Mouse (Mus musculus): ENCODE measurements around the gene P3h4.

P3h4 gene

GRCm38 (mm10) chr11:100408835-100409462, 5.7 kb downstream of the P3h4 start:
- no peak for DNase-seq (ENCODE audit: low spot score)

DNA sequence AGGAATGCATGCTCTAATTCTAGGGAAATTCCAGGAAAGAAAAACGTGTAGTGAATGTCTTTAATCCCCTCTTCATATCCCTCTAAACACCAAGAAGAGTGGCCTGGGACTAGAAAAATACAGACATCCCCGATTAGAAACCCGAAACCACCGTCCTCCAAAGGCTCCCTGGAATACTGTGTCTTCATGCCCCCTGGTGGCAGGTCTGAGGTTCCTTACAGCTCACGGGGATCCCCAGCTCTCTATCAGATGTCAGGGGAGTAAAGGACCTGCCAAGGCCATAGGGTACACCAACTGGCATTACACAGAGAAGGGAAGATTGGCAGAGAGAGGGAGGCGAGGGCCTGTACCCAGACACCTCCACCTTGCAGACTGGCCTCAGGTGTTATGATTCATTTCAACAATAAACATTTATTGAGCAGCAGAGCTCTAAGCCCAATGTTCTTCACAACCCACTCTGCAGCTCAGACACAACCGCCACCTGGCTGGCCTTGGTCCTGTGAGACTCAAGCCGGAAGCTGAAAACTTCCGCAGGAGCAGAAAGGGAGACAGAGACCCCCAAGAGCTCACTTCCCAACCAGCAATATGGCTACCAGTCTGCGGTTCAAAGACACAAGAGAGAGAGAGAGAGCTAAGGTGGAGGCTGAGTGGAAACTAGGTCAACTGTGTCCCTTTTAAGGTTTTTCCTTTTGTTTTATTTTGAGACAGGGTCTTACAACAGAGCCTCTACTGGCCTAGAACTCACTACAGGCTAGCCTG, 6.4 kb downstream of the P3h4 start:
- DNase-seq (ENCODE audit: low spot score): peak; percentile 83

- no peak for DNase-seq (ENCODE audit: low spot score)
Measured at GRCm38 (mm10) chr11:100406995-100407705, 7.5 kb downstream of the P3h4 start.

GRCm38 (mm10) chr11:100406273-100406672, 8.4 kb downstream of the P3h4 start:
- DNase-seq (ENCODE audit: low spot score): no peak

GRCm38 (mm10) chr11:100404456-100405074, 10.1 kb downstream of the P3h4 start:
- no peak for DNase-seq (ENCODE audit: low spot score)

DNA sequence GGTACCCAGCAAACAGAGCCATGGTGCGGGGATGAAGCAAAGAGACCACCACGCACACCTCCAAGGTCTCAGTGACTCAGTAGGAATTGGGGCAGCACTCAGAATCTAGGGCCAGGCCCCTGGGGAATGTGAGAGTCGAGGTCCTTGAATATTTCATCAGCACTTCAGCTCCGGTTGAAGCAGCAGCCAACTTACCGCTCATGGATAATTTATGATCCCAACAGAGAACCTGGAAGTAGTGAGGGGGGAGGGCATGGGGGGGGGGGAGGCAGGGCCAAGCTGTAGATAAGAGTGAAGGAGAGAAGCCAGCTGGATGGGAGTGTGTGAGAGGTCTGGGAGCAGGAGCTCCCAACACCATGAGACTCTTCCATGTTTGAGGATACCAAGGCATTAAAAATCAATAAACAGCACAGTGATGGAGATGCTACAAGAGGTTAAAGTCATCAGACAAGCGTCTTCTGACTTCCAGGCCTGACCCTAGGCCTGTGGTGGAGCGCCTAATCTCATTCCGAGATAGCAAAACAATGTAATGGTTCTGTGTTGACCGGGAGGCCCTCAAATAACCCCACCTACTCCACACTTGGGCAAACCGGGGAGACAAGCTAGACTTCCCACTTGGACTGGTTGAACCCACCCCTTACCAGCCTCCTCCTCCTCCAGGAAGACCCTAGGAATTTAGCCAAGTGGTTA, 11.0 kb downstream of the P3h4 start:
- no peak for DNase-seq (ENCODE audit: low spot score)

DNA sequence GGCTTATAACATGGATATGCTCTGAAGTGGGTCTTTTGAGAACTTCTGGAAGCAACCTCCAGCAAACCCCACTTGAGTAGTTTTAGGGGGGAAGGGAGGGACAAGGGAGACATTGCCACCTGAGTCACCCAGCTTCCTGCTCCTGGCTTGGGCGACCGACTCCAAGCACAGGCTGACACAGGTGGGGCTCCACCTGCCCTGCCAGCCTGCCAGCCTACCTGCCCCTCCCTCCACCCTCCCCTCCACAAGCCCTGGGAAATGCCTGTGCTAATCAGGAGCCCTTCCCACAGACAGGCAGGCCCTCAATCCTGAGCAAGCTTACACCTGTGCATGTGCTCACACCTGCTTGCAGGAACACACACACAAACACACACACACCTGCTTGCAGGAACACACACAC, 12.0 kb downstream of the P3h4 start:
- no peak for DNase-seq (ENCODE audit: low spot score)

DNA sequence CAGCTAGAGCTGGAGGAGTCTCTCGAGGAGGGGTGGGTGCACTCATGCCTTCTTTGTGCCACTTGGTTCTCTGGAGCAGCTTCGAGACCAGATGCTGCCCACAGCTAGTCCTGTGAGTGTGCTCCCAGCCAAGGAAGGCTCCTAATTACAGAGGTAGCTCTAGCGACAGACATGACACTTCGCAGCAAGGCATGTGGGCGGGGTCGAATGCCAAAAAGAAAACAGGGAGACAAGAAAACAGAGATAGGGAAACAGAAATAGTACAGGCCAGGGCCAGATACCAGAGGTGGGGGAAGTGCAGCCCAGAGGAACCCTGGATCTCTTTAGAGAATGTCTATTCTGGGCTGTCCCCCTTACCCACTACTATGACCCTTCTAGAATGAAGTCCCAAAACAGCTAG, 12.4 kb downstream of the P3h4 start:
- no peak for DNase-seq (ENCODE audit: low spot score)

GRCm38 (mm10) chr11:100400842-100401241, 13.8 kb downstream of the P3h4 start:
- DNase-seq (ENCODE audit: low spot score): no peak

GRCm38 (mm10) chr11:100399727-100400538, 14.7 kb downstream of the P3h4 start:
- DNase-seq (ENCODE audit: low spot score): no peak

DNA sequence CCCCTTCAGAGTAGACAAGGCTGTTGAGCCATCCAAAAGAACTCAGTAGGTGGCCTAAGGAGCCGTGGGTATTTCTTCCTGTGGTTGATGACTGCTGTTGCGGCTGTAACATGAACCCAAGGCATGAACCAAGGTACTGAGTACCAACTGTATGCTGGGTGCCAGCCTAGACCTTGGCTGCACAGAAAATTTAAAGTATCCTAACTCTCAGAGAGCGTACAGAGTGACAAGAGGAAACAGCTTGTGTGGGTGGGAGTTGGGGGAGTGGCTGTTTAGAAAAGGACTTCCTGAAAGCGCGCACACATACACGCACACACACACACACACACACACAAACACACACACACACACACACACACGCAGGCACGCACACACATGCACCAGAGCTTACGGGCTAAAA, 15.3 kb downstream of the P3h4 start:
- no peak for DNase-seq (ENCODE audit: low spot score)

- no peak for DNase-seq (ENCODE audit: low spot score)
Measured at GRCm38 (mm10) chr11:100398517-100398916, 16.1 kb downstream of the P3h4 start.

GRCm38 (mm10) chr11:100397600-100398389, 16.8 kb downstream of the P3h4 start, which contains the start of gene Jup:
Gene Jup (minus strand): TSS chr11:100397763.
- peak; percentile 99 for DNase-seq (ENCODE audit: low spot score)

GRCm38 (mm10) chr11:100396886-100397599, 17.6 kb downstream of the P3h4 start:
- no peak for DNase-seq (ENCODE audit: low spot score)

- no peak for DNase-seq (ENCODE audit: low spot score)
Measured at GRCm38 (mm10) chr11:100395861-100396631, 18.6 kb downstream of the P3h4 start.

- peak; percentile 65 for DNase-seq (ENCODE audit: low spot score)
Measured at GRCm38 (mm10) chr11:100395200-100395599, 19.4 kb downstream of the P3h4 start.

DNA sequence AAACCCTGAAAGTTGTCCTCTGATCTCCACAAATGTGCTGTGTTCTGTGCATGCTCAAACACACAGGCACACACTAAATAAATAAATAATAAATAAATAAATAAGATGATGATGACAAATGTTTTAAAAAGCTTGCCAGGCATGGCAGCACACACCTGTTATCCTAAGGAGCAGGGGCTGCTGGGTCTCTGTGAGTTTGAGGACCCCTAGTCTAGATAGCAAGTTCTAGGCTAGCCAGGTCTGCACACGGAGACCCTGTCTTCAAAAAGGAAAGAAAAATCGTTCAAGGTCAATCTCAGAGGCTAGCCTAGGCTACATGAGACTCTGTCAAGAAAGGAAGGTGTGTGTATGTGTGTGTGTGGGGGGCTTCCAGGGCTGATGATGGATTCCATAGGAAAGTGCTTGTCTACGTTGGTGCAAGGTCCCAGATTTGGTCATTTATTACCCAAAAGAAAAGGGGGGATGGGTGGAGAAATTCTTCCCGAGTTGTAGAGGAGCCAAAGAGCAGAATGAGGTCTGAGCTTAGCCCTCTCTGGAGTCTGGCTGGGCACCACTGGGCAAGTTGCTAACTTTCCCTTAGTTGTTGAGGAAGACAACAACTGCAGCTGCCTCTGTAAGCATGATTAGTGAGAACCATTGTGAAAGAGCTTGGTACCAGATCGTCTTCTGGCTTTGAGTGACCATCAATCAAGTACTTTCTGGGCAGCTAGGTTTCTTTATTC, 20.1 kb downstream of the P3h4 start:
- DNase-seq (ENCODE audit: low spot score): no peak

GRCm38 (mm10) chr11:100393733-100394132, 20.9 kb downstream of the P3h4 start:
- no peak for DNase-seq (ENCODE audit: low spot score)
